ENCODE assay signal across 8 mouse cellular contexts in the genomic region with DNA sequence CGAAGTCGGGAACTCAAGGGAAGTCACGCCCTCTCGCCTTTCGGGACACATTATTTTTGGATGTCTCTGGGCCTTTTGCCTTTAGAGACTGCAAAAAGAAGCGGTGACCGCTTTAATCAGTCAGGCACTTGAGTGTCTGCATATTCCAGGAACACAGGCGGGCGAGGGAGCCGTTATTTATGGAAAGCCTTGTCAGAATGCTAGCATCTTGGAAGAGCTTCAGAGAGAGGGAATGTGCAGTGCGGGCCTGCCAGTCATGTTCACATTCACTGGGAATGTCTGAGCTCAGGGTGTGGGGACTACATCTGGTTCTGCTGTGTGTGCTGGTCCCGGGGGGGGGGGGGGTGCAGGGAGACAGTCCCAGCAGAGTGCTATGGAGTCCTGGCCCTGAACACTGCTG. TPM values are rescaled to one million over a fixed set of nuclear protein-coding genes. Genes with fewer than 3 reads are reported as not detected.
DNase-seq lines count a peak whose midpoint lies in the region; ATAC-seq and TF ChIP-seq lines count a peak whose summit lies in the region.

No protein-coding gene starts in this region.

- no peaks in the 10 kb centered on the region for H3K9me3 ChIP-seq in intestine, embryonic 15.5 days
- H3K9me3 ChIP-seq in intestine, postnatal 0 days (ENCODE audit: control insufficient read depth): 0 out of 2 replicates have a peak, but pooled peaks cover 2% of the 10 kb centered on the region
- no peaks in the 10 kb centered on the region for H3K9me3 ChIP-seq in embryonic facial prominence, embryonic 15.5 days (replicated peaks)
- H3K9me3 ChIP-seq in heart, embryonic 13.5 days: no peaks in the 10 kb centered on the region
- no peaks in the 10 kb centered on the region for H3K9me3 ChIP-seq in liver, postnatal 0 days (ENCODE audit: low read length)

- H3K4me3 ChIP-seq in intestine, embryonic 15.5 days (replicated peaks): no peak overlapping the region
- no peak overlapping the region for H3K4me3 ChIP-seq in intestine, postnatal 0 days (ENCODE audit: low read depth, low read length)
- H3K4me3 ChIP-seq in embryonic facial prominence, embryonic 15.5 days (replicated peaks): no peak overlapping the region
- no peak overlapping the region for H3K4me3 ChIP-seq in heart, embryonic 13.5 days
- H3K4me3 ChIP-seq in liver, postnatal 0 days (ENCODE audit: low read depth, low read length): no peak overlapping the region

- DNase-seq in lung, postnatal 14 days: peak; percentile 49
- DNase-seq in liver, postnatal 0 days: no peak
- no peak for DNase-seq in urinary bladder, adult 18-20 months (ENCODE audit: low spot score in 2 of 2)
- no peak for DNase-seq in ovary, postnatal 10 days (ENCODE audit: low spot score)

- H3K27me3 ChIP-seq in intestine, embryonic 15.5 days (replicated peaks): no peaks in the 10 kb centered on the region
- H3K27me3 ChIP-seq in intestine, postnatal 0 days (replicated peaks; ENCODE audit: control insufficient read depth, insufficient read depth, low read length): no peaks in the 10 kb centered on the region
- H3K27me3 ChIP-seq in embryonic facial prominence, embryonic 15.5 days: peaks cover 5% of the 10 kb centered on the region; the same call in 1 of the 2 replicates
- no peaks in the 10 kb centered on the region for H3K27me3 ChIP-seq in heart, embryonic 13.5 days (replicated peaks)
- no peaks in the 10 kb centered on the region for H3K27me3 ChIP-seq in liver, postnatal 0 days (ENCODE audit: insufficient read depth, low read length)

- ATAC-seq in intestine, embryonic 15.5 days: no peak
- ATAC-seq in intestine, postnatal 0 days: no peak
- ATAC-seq in embryonic facial prominence, embryonic 15.5 days (ENCODE audit: insufficient number of reproducible peaks, low FRiP score, low TSS enrichment, low read depth): peak; percentile 69; the same call in 1 of the 2 replicates
- peak; percentile 44 for ATAC-seq in heart, embryonic 13.5 days (ENCODE audit: extremely low read depth, insufficient number of reproducible peaks, low FRiP score, low TSS enrichment)
- ATAC-seq in liver, postnatal 0 days: no peak

- H3K27ac ChIP-seq in intestine, embryonic 15.5 days: peak overlapping the region; percentile 42; the same call in 1 of the 2 replicates
- H3K27ac ChIP-seq in intestine, postnatal 0 days (ENCODE audit: low read depth, low read length): no peak overlapping the region
- no peak overlapping the region for H3K27ac ChIP-seq in embryonic facial prominence, embryonic 15.5 days (replicated peaks)
- peak overlapping the region; percentile 96 for H3K27ac ChIP-seq in heart, embryonic 13.5 days (replicated peaks)
- no peak overlapping the region for H3K27ac ChIP-seq in liver, postnatal 0 days (ENCODE audit: low read depth)

- no peak overlapping the region for H3K4me2 ChIP-seq in intestine, embryonic 15.5 days (replicated peaks)
- H3K4me2 ChIP-seq in intestine, postnatal 0 days (replicated peaks; ENCODE audit: low read depth): no peak overlapping the region
- no peak overlapping the region for H3K4me2 ChIP-seq in embryonic facial prominence, embryonic 15.5 days (replicated peaks)
- H3K4me2 ChIP-seq in heart, embryonic 13.5 days: peak overlapping the region; percentile 24; the same call in 1 of the 2 replicates
- H3K4me2 ChIP-seq in liver, postnatal 0 days (ENCODE audit: low read depth, low read length): no peak overlapping the region

- no peaks in the 10 kb centered on the region for H3K36me3 ChIP-seq in intestine, embryonic 15.5 days
- no peaks in the 10 kb centered on the region for H3K36me3 ChIP-seq in intestine, postnatal 0 days (ENCODE audit: control insufficient read depth, insufficient read depth)
- no peaks in the 10 kb centered on the region for H3K36me3 ChIP-seq in embryonic facial prominence, embryonic 15.5 days
- no peaks in the 10 kb centered on the region for H3K36me3 ChIP-seq in heart, embryonic 13.5 days
- no peaks in the 10 kb centered on the region for H3K36me3 ChIP-seq in liver, postnatal 0 days (replicated peaks; ENCODE audit: insufficient read depth, low read length)

- H3K9ac ChIP-seq in intestine, embryonic 15.5 days: no peak overlapping the region
- no peak overlapping the region for H3K9ac ChIP-seq in intestine, postnatal 0 days (ENCODE audit: low read depth, low read length)
- no peak overlapping the region for H3K9ac ChIP-seq in embryonic facial prominence, embryonic 15.5 days
- H3K9ac ChIP-seq in heart, embryonic 13.5 days: no peak overlapping the region; the same call in 1 of the 2 replicates
- no peak overlapping the region for H3K9ac ChIP-seq in liver, postnatal 0 days (replicated peaks)

- TF ChIP-seq EP300 in liver, postnatal 0 days (IDR thresholded peaks at IDR 0.05; ENCODE audit: low read depth): no peak

- peaks cover 20% of the 10 kb centered on the region; the same call in 1 of the 2 replicates for H3K4me1 ChIP-seq in intestine, embryonic 15.5 days (replicated peaks)
- peaks cover 15% of the 10 kb centered on the region for H3K4me1 ChIP-seq in intestine, postnatal 0 days (replicated peaks; ENCODE audit: control insufficient read depth, insufficient read depth, low read length)
- 0 out of 2 replicates have a peak, but pooled peaks cover 4% of the 10 kb centered on the region for H3K4me1 ChIP-seq in embryonic facial prominence, embryonic 15.5 days
- peaks cover 52% of the 10 kb centered on the region for H3K4me1 ChIP-seq in heart, embryonic 13.5 days
- H3K4me1 ChIP-seq in liver, postnatal 0 days (ENCODE audit: insufficient read depth): peaks cover 11% of the 10 kb centered on the region

- WGBS in intestine, embryonic 15.5 days: 64% methylated on average over 12 of the region's 12 CpGs
- WGBS in intestine, postnatal 0 days: 70% methylated on average over 12 of the region's 12 CpGs
- WGBS in embryonic facial prominence, embryonic 15.5 days: 62% methylated on average over 12 of the region's 12 CpGs
- WGBS in heart, embryonic 13.5 days: 34% methylated on average over 12 of the region's 12 CpGs
- WGBS in liver, postnatal 0 days (ENCODE audit: insufficient replicate concordance): 86% methylated on average over 12 of the region's 12 CpGs

- TF ChIP-seq CTCF in intestine, postnatal 0 days (IDR thresholded peaks at IDR 0.05; ENCODE audit: low read depth): no peak
- no peak for TF ChIP-seq CTCF in liver, postnatal 0 days (IDR thresholded peaks at IDR 0.05; ENCODE audit: low read depth)

RNA-seq across cellular contexts. Expression of a gene that starts 5.0 kb away (rescaled TPM):
- not detected in 2 replicates for polyA plus RNA-seq in intestine, embryonic 15.5 days (2015; fragmentation: Nextera tagmentation; extraction: Ambion mirVana)
- not detected in 2 replicates for polyA plus RNA-seq in intestine, postnatal 0 days (2015; fragmentation: Nextera tagmentation; extraction: Ambion mirVana)
- polyA plus RNA-seq in embryonic facial prominence, embryonic 15.5 days (2015; fragmentation: Nextera tagmentation; extraction: Ambion mirVana): not detected in 2 replicates
- not detected in 2 replicates for polyA plus RNA-seq in heart, embryonic 13.5 days (2015; fragmentation: Nextera tagmentation; extraction: Ambion mirVana)
- not detected in 2 replicates for polyA plus RNA-seq in liver, postnatal 0 days (2015; fragmentation: Nextera tagmentation; extraction: Ambion mirVana)

RNA-seq across cellular contexts. Expression of a gene that starts 21.7 kb away (rescaled TPM):
- 27.7 and 28.4 TPM in 2 replicates for polyA plus RNA-seq in intestine, embryonic 15.5 days (2015; fragmentation: Nextera tagmentation; extraction: Ambion mirVana)
- 14.5 and 14.9 TPM in 2 replicates for polyA plus RNA-seq in intestine, postnatal 0 days (2015; fragmentation: Nextera tagmentation; extraction: Ambion mirVana)
- 51.4 and 51.6 TPM in 2 replicates for polyA plus RNA-seq in embryonic facial prominence, embryonic 15.5 days (2015; fragmentation: Nextera tagmentation; extraction: Ambion mirVana)
- polyA plus RNA-seq in heart, embryonic 13.5 days (2015; fragmentation: Nextera tagmentation; extraction: Ambion mirVana): 44.8 and 45.8 TPM in 2 replicates
- polyA plus RNA-seq in liver, postnatal 0 days (2015; fragmentation: Nextera tagmentation; extraction: Ambion mirVana): 7.6 and 9.2 TPM in 2 replicates

Comparison
In these comparisons a context has a peak if more than half of its experiments do, and no peak if none do; other contexts are left out.
1. H3K27ac ChIP-seq: peak in intestine, embryonic 15.5 days (single experiment) and heart, embryonic 13.5 days (single experiment); none in intestine, postnatal 0 days (single experiment), embryonic facial prominence, embryonic 15.5 days (single experiment) and liver, postnatal 0 days (single experiment).
2. ATAC-seq: peak in embryonic facial prominence, embryonic 15.5 days (single experiment) and heart, embryonic 13.5 days (single experiment); none in intestine, embryonic 15.5 days (single experiment), intestine, postnatal 0 days (single experiment) and liver, postnatal 0 days (single experiment).